Mouse (Mus musculus) layer of hippocampus, postnatal 25 days (tissue): ENCODE measurements at regions not wholly inside any gene's neighbourhood (a gene's known extent, or its start where the extent isn't known, plus 50 kb on each side); places are given as distances from the start of the nearest gene placed in this dataset.

Source experiments
- DNase-seq, 2 experiments: peaks; one replicate each; pipeline ENCODE4 v3.0.0; 2022; ENCODE audit warnings: mixed read lengths in 2 of 2, low spot score in 1 of 2; ENCODE audit errors: extremely low spot score in 1 of 2

GRCm38 (mm10) chr15:27109130-27109529 lies 213.8 kb upstream of the Fbxl7 start:
- no peak for DNase-seq

- no peak for DNase-seq
These were observed 234.3 kb upstream of the Fbxl7 start for GRCm38 (mm10) chr15:27129697-27130096.

GRCm38 (mm10) chr15:27132761-27133160 lies 237.4 kb upstream of the Fbxl7 start:
- DNase-seq = no peak

- no peak for DNase-seq
These were observed 242.2 kb upstream of the Fbxl7 start for GRCm38 (mm10) chr15:27137580-27137979.

GRCm38 (mm10) chr15:27145860-27146259 lies 250.5 kb upstream of the Fbxl7 start:
- DNase-seq = no peak

- DNase-seq = no peak
These were observed 265.6 kb upstream of the Fbxl7 start for GRCm38 (mm10) chr15:27160986-27161385.

GRCm38 (mm10) chr15:27167484-27167883 lies 272.1 kb upstream of the Fbxl7 start:
- no peak for DNase-seq

- DNase-seq = no peak
These were observed 274.5 kb upstream of the Fbxl7 start for GRCm38 (mm10) chr15:27169846-27170245.

GRCm38 (mm10) chr15:27173506-27173905 lies 278.1 kb upstream of the Fbxl7 start:
- no peak for DNase-seq

- DNase-seq = no peak
These were observed 282.9 kb upstream of the Fbxl7 start for GRCm38 (mm10) chr15:27178084-27178935.

- peak; percentile 25 to 70 for DNase-seq
These were observed 276.8 kb upstream of the Ank start for GRCm38 (mm10) chr15:27189699-27190098.

GRCm38 (mm10) chr15:27201513-27201912 lies 265.0 kb upstream of the Ank start:
- no peak for DNase-seq

- no peak for DNase-seq
These were observed 261.6 kb upstream of the Ank start for GRCm38 (mm10) chr15:27204888-27205287.

- no peak for DNase-seq
These were observed 259.0 kb upstream of the Ank start for GRCm38 (mm10) chr15:27207446-27207845.

GRCm38 (mm10) chr15:27216387-27216786 lies 250.1 kb upstream of the Ank start:
- no peak for DNase-seq

GRCm38 (mm10) chr15:27219126-27219738 lies 247.2 kb upstream of the Ank start:
- DNase-seq = no peak

- no peak for DNase-seq
These were observed 242.6 kb upstream of the Ank start for GRCm38 (mm10) chr15:27223610-27224511.

- DNase-seq = no peak
These were observed 242.0 kb upstream of the Ank start for GRCm38 (mm10) chr15:27224512-27224850.

GRCm38 (mm10) chr15:27232804-27233203 lies 233.7 kb upstream of the Ank start:
- no peak for DNase-seq

- peak; percentile 24 to 65 for DNase-seq
These were observed 231.7 kb upstream of the Ank start for GRCm38 (mm10) chr15:27234770-27235169.

- no peak for DNase-seq
These were observed 228.2 kb upstream of the Ank start for GRCm38 (mm10) chr15:27238301-27238700.
